Mouse (Mus musculus): ENCODE results near the gene Apod. TPM values are rescaled to one million over a fixed set of nuclear protein-coding genes. Genes with fewer than 3 reads are reported as not detected.
A peak's percentile ranks its signal among the peaks of the same experiment; 100 is the strongest.

The Apod gene
- polyA plus RNA-seq, 1 experiment, result 24.1 TPM

DNA sequence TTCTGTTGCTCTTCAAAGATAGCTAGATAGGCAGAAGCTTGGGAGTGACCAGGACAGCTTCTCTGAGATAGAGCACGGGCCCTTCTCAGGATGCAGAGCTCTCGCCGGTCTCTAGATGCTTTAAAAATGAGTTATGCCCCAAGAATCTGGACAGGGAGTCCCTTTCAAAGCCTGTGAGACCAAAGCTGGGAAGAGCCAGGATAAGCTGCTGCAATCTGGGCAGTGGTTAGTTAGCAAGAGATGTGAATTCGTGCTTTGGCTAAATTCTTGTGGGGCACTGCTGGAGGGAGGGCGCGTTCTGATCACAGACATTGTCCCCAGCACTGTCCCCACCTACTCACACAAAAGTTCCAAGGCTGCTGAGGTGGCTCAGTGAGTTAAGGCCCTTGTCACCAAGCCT is 36.0 kb downstream of the Apod start:
- Histone ChIP-seq H3K27ac (replicated peaks; ENCODE audit: low read depth, low read length) (peak overlapping the region; percentile 92), H3K4me3 (ENCODE audit: insufficient read depth, low read depth, low read length) (no peak overlapping the region)

DNA sequence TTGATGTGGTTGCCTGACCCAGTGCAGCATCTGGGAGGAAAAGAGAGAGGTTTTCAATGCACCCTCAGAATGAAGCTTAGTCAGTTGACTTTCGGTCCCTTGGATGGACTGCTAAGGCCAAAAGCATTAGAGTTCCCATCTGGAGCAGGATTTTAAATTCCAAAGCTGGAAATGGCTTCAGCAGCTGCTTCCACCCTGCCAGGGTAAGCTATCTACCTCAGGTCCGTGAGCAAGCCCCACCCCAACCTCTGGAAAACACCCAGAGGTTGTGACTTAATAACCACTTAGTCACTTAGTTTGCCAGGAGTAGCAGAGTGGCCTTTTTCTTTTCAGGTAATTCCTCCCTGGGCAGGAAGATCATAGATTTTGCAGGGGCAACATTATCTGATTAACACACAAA is 36.5 kb downstream of the Apod start:
- peaks cover 19% of the 10 kb centered on the region for H3K4me1 ChIP-seq (ENCODE audit: control insufficient read depth, insufficient read depth, insufficient read length, low read length)
- H3K27ac ChIP-seq (replicated peaks; ENCODE audit: low read depth, low read length), result peak overlapping the region; percentile 96
- no peak overlapping the region for H3K4me3 ChIP-seq (ENCODE audit: insufficient read depth, low read depth, low read length)

More for the DNA sequence above, 36.0 kb downstream of the Apod start:
- H3K4me1 ChIP-seq (ENCODE audit: control insufficient read depth, insufficient read depth, insufficient read length, low read length), result peaks cover 19% of the 10 kb centered on the region

DNA sequence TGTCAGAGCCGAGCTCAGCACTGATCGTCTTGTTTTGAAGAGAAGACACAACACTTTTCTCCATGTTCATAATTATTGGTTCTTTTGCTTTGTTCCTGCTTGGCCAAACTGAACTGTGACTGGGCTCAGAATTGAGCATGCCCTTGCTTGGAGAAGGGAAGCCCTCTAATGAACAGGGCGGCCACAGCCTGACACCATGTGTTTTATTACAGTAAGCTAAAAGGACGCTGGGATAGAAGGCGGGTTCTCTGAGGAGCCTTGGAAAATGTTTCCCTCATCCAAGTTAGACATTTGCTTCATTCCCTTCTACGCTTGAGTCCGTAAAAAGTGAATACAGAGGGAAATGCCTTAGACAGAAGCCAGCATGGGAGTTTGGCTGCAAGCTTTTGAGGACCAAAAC is 37.6 kb downstream of the Apod start:
- Histone ChIP-seq H3K27ac (replicated peaks; ENCODE audit: low read depth, low read length) (peak overlapping the region; percentile 96), H3K4me3 (ENCODE audit: insufficient read depth, low read depth, low read length) (0 out of 2 replicates have a peak overlapping the region, but pooled peaks have one; percentile 2), H3K4me1 (ENCODE audit: control insufficient read depth, insufficient read depth, insufficient read length, low read length) (peaks cover 13% of the 10 kb centered on the region)

DNA sequence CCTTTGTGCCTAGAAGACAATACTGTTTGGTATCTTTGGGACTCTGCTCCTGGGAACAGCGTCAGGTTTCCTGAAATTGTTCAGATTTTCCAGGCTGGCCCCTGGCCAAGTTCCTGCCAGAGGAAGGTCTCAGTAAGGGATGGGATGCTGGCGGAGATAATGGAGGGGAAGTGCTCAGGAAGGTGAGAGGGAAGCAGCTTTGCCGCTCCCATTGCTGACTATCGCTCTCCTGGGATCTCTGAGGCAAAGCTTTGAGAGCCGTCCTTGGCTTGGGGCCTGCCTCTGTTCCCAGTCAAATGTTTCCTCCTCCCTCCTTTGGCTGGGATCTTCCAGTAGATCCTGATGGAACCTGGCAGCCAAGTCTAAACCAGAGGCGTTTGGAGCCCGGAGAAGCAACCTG is 38.1 kb downstream of the Apod start:
- H3K4me1 ChIP-seq (ENCODE audit: control insufficient read depth, insufficient read depth, insufficient read length, low read length), result peaks cover 9% of the 10 kb centered on the region
- 0 out of 2 replicates have a peak overlapping the region, but pooled peaks have one; percentile 2 for H3K4me3 ChIP-seq (ENCODE audit: insufficient read depth, low read depth, low read length)
- peak overlapping the region; percentile 96 for H3K27ac ChIP-seq (replicated peaks; ENCODE audit: low read depth, low read length)

DNA sequence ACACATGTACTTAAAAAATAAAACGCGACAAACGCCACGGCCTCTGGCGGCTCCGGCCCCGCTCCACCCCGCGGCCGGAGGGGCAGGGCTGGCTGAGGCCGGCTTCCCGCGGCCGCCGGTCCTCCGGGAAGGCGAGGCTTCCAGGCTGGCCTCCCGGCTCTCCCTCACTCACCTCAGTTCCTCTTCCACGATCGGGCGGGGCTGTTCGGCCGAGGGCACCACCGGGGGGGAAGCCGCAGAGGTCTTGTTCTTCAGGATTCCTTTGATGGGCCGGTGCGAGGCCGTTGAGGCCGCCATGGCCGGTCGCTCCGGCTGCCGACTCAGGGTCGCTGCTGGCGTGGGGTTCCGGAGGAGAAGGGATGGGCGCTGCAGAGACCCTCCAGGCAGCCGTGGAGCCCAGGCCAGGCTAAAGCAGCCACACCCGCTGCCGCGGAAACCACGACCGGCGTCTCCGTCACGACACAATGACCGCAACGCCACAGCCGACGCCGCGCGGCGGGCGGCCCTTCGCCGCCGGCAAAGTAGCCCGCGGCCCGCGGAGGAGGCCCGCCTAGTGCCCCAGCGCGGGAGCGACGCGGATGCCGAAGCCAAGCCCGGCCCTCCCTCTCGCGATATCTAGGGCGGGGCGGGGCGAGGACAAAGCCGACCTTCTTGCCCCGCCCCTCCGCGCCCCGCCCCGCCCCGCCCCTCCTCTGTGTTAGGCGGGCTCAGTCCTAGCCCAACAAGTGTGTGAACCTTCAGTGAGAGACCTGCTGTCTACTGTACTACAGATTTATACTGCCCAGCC is 39.7 kb downstream of the Apod start, which contains the start of gene Ppp1r2:
TSS of gene Ppp1r2 (minus strand) at position 604 of the 787 bp plus-strand sequence.
- Histone ChIP-seq H3K4me3 (ENCODE audit: insufficient read depth, low read depth, low read length) (peak within 1 kb of the TSS; percentile 76), H3K27ac (replicated peaks; ENCODE audit: low read depth, low read length) (peak within 1 kb of the TSS; percentile 98), H3K4me1 (ENCODE audit: control insufficient read depth, insufficient read depth, insufficient read length, low read length) (peaks cover 8% of the 10 kb centered on the region)

DNA sequence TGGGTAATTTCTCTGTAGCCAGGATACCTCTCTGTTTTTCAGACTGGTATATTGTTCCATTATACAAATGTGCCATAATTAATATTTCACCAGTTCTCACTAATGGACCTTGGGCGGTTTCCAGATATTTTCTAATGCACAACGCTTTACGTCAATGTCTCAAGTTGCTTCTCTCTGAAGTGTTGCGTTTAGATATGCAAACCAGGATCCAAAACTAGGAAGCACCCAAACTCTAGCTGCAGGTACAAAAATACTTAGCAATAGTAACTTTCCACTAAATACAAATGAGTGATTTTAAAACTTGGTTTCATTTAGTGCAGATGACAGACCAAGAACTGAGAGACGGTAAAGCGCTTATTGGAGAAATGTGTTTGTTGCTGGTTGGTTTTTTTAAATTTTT is 40.5 kb downstream of the Apod start:
- Histone ChIP-seq H3K4me3 (ENCODE audit: insufficient read depth, low read depth, low read length) (peak overlapping the region; percentile 76), H3K27ac (replicated peaks; ENCODE audit: low read depth, low read length) (peak overlapping the region; percentile 86), H3K4me1 (ENCODE audit: control insufficient read depth, insufficient read depth, insufficient read length, low read length) (peaks cover 8% of the 10 kb centered on the region)

DNA sequence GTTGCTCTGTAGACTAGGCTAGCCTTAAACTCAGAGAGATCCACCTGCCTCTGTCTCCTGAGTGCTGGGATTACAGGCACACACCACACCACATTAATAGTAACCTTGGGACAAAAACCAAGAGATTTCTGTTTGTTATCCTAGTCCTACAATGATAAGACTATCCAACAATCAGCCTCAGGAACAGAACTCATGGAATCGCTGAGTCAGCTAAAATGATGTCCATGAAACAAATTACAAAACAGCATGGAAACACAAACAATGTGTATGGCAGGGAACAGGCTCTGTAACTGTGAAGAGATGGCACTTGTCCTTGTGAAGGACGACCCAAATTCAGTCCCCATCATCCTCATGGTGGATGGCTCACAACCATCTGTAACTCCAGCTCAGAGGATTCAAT is 47.9 kb downstream of the Apod start:
- Histone ChIP-seq H3K4me3 (ENCODE audit: insufficient read depth, low read depth, low read length) (no peak overlapping the region), H3K4me1 (ENCODE audit: control insufficient read depth, insufficient read depth, insufficient read length, low read length) (peaks cover 2% of the 10 kb centered on the region), H3K27ac (replicated peaks; ENCODE audit: low read depth, low read length) (no peak overlapping the region)

DNA sequence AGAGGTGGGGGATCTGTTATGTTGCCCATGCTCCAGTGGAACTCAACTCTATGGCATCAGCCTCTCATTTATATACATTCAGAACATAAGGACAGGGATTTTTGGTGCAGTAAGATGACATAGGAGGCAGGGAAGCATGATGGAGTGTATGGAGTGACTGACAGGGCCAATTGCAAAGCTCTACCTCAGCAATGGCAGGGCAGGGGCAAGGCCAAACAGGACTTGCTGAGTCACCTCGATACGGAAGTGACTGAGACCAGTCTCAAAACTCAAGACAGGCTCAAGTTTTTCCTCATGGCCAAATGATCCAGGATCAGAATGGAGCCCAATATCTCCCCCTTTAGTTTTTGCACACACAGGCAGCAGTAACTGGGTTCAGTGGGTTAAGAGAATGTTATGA is 58.5 kb downstream of the Apod start:
- Histone ChIP-seq H3K4me1 (ENCODE audit: control insufficient read depth, insufficient read depth, insufficient read length, low read length) (no peaks in the 10 kb centered on the region), H3K27ac (replicated peaks; ENCODE audit: low read depth, low read length) (no peak overlapping the region), H3K4me3 (ENCODE audit: insufficient read depth, low read depth, low read length) (no peak overlapping the region)

DNA sequence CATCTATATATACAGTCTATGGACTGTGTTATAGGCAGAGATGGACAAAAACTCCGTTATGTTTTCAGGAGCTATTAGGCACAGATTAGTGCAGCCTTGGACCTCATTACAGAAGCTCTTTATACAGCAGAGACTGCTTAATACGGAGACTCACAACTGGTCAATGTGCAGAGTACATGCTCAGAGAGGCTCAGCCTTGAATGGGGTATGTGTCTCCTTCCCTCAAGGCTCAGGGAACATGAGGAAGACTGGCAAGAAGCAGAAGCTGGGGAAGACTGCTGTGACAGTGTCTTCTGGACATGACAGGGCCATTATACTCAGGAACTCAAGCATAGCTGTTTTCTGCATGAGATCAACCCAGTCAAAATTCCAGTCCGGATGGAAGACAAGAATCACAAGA is 58.9 kb downstream of the Apod start:
- no peak overlapping the region for H3K27ac ChIP-seq (replicated peaks; ENCODE audit: low read depth, low read length)
- H3K4me1 ChIP-seq (ENCODE audit: control insufficient read depth, insufficient read depth, insufficient read length, low read length), result no peaks in the 10 kb centered on the region
- no peak overlapping the region for H3K4me3 ChIP-seq (ENCODE audit: insufficient read depth, low read depth, low read length)

DNA sequence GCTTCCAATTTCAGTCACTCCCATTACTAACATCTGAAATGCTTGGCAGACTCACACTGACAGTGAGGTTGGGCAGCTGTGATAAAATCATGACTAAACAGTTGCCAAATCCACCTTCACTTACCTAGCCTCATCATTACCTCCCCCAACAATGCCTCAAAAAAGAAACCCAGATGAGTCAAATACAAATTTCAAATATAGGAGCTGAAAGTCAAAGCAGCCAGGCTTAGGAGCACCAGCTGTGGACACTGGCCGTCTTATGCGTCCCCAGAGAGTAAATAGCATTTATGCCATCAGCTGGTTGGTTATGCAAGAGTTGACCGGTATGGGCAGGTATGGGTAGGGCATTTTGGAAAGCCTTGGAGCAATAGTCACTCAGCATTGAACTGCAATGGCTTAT is 65.2 kb downstream of the Apod start:
- Histone ChIP-seq H3K4me3 (ENCODE audit: insufficient read depth, low read depth, low read length) (no peak overlapping the region), H3K4me1 (ENCODE audit: control insufficient read depth, insufficient read depth, insufficient read length, low read length) (no peaks in the 10 kb centered on the region), H3K27ac (replicated peaks; ENCODE audit: low read depth, low read length) (no peak overlapping the region)

DNA sequence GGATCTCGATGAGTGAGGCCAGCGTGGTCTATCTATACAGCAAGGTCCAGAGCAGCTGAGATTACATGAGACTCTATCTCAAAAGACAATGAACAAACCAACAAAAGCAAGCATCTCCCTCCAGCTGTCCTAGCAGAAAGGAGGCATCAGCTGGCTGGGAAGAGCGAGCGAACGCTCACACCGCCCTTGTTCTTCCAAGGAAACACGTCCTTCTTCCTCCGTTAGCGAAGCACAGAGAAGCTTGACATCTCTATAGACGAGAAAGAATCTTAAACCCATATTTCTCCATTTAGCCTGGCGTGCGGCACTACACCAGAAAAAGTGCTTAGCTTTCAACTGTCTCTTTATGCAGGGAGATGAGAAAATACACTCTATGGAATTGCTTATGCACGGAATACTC is 65.9 kb downstream of the Apod start:
- H3K27ac ChIP-seq (replicated peaks; ENCODE audit: low read depth, low read length), result no peak overlapping the region
- no peaks in the 10 kb centered on the region for H3K4me1 ChIP-seq (ENCODE audit: control insufficient read depth, insufficient read depth, insufficient read length, low read length)
- H3K4me3 ChIP-seq (ENCODE audit: insufficient read depth, low read depth, low read length), result no peak overlapping the region

DNA sequence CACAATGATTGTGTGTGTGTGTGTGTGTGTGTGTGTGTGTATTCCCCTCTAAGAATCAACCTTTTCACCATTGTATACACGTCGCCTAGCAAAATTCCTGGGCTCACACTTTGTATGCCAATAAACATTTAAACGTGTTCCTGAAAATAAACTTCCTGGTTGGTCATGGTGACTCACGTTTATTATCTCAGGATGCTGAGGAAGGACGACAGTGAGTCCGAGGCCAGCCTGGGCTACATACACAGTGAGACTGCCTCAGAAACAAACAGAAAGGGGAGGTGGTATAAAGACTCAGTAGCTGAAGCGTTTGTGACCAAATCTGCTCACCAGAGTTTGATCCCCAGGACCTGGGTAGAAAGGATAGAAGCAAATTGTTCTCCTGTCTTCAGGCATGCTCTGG is 67.2 kb downstream of the Apod start:
- H3K27ac ChIP-seq (replicated peaks; ENCODE audit: low read depth, low read length), result no peak overlapping the region
- no peaks in the 10 kb centered on the region for H3K4me1 ChIP-seq (ENCODE audit: control insufficient read depth, insufficient read depth, insufficient read length, low read length)
- H3K4me3 ChIP-seq (ENCODE audit: insufficient read depth, low read depth, low read length), result no peak overlapping the region

Other genes with a start within 250 kb of the Apod start
- gene Xxylt1, start 233.4 kb downstream of the Apod start, polyA plus RNA-seq (2012; ENCODE audit: insufficient read depth, insufficient read length, missing spikeins), result 5.6 and 5.8 TPM in 2 replicates
- 9.5 TPM in 2 replicates for gene Acap2, start 113.6 kb downstream of the Apod start, polyA plus RNA-seq (2012; ENCODE audit: insufficient read depth, insufficient read length, missing spikeins)
- 47.6 and 54.0 TPM in 2 replicates for gene Ppp1r2, start 39.5 kb downstream of the Apod start, polyA plus RNA-seq (2012; ENCODE audit: insufficient read depth, insufficient read length, missing spikeins)
- gene Bdh1, start 107.5 kb upstream of the Apod start, polyA plus RNA-seq (2012; ENCODE audit: insufficient read depth, insufficient read length, missing spikeins), result not detected in 2 replicates